11 mouse cellular contexts compared by ENCODE assay signal in the genomic region with DNA sequence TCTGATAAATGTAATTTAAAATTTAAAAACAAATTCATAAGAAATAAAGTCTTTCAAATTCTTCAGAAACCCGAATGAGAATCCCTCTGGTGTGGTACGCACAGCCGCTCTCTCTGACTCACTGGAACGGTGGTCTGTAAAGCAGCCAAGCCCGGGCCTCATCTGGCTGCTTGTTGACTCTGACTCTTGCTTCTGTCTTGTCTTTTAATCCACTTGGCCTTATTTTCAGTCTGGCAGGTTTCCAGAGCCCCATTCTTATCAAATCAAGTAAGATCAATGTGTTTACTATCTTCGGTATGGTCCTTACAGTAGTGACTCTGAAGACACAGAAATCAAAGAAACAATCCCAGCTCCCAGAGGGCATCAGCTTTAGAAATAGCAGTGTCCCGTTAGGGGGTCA. TPM values are rescaled to one million over a fixed set of nuclear protein-coding genes. Genes with fewer than 3 reads are reported as not detected.
DNase-seq lines count a peak whose midpoint lies in the region; ATAC-seq and TF ChIP-seq lines count a peak whose summit lies in the region.
"Had no signal": no experiment of that assay in that cellular context is flagged by ENCODE, and none has a peak within 500 bp of the region (broad histone marks: within the 10 kb centered on the region; RNA-seq: fewer than 3 reads in every experiment).

No protein-coding gene starts in this region.

- WGBS in spleen, adult 2 months = 70% methylated on average over 7 of the region's 7 CpGs
- 7% methylated on average over 7 of the region's 7 CpGs for WGBS in forebrain, embryonic 13.5 days

- H3K27ac ChIP-seq in spleen, adult 2 months (ENCODE audit: insufficient read depth, low read length) = peak overlapping the region; percentile 37; the same call in 1 of the 2 replicates
- H3K27ac ChIP-seq in brown adipose tissue, adult 24 weeks (replicated peaks; ENCODE audit: low read depth, low read length) = no peak overlapping the region
- H3K27ac ChIP-seq in forebrain, embryonic 13.5 days = no peak overlapping the region
- H3K27ac ChIP-seq: left cerebral cortex, adult 2 months; stomach, embryonic 15.5 days had no signal

- ATAC-seq in forebrain, embryonic 13.5 days = no peak

- DNase-seq in heart, adult 11 months = peak; percentile 86
- no peak for DNase-seq in heart, postnatal 4 days
- DNase-seq in spleen, adult 2 months (ENCODE audit: low read depth in 1 of 2, low spot score in 2 of 2) = no peak
- DNase-seq in spleen, postnatal 36 days (ENCODE audit: low spot score in 2 of 2) = no peak
- no peak for DNase-seq in frontal cortex, postnatal 14 days (ENCODE audit: low spot score in 2 of 2)
- DNase-seq: kidney, postnatal 10 days; right cerebral cortex, adult 18-20 months had no signal

- H3K4me1 ChIP-seq in spleen, adult 2 months (ENCODE audit: control insufficient read depth, insufficient read depth, insufficient read length) = peaks cover 11% of the 10 kb centered on the region; the same call in 1 of the 2 replicates
- peaks cover 4% of the 10 kb centered on the region; the same call in 1 of the 2 replicates for H3K4me1 ChIP-seq in brown adipose tissue, adult 24 weeks (ENCODE audit: control insufficient read depth, insufficient read depth, insufficient read length, low read length)
- H3K4me1 ChIP-seq in forebrain, embryonic 13.5 days = peaks cover 25% of the 10 kb centered on the region

- no peak overlapping the region for H3K4me2 ChIP-seq in forebrain, embryonic 13.5 days

- H3K9ac ChIP-seq in forebrain, embryonic 13.5 days = no peak overlapping the region
- H3K9ac ChIP-seq: stomach, embryonic 15.5 days had no signal

- no peaks in the 10 kb centered on the region for H3K27me3 ChIP-seq in spleen, adult 2 months (ENCODE audit: control insufficient read depth, insufficient read depth, low read length)
- H3K27me3 ChIP-seq in forebrain, embryonic 13.5 days = peaks cover 68% of the 10 kb centered on the region

- no peaks in the 10 kb centered on the region for H3K9me3 ChIP-seq in forebrain, embryonic 13.5 days (replicated peaks)
- H3K9me3 ChIP-seq: stomach, embryonic 15.5 days had no signal

- no peak for TF ChIP-seq CTCF in spleen, adult 2 months (IDR thresholded peaks at IDR 0.05; ENCODE audit: extremely low read depth, insufficient read depth, insufficient read length, insufficient replicate concordance)

- no peaks in the 10 kb centered on the region for H3K36me3 ChIP-seq in spleen, adult 2 months (ENCODE audit: control insufficient read depth, insufficient read depth, low read length)
- no peaks in the 10 kb centered on the region for H3K36me3 ChIP-seq in forebrain, embryonic 13.5 days (ENCODE audit: poor library complexity, severe bottlenecking)
- H3K36me3 ChIP-seq: stomach, embryonic 15.5 days had no signal

- no peak overlapping the region for H3K4me3 ChIP-seq in spleen, adult 2 months (ENCODE audit: extremely low read depth, insufficient read depth, insufficient read length)
- H3K4me3 ChIP-seq in brown adipose tissue, adult 24 weeks (ENCODE audit: insufficient read depth, low read depth, low read length) = peak overlapping the region; percentile 87; the same call in 1 of the 2 replicates
- no peak overlapping the region for H3K4me3 ChIP-seq in forebrain, embryonic 13.5 days
- H3K4me3 ChIP-seq: left cerebral cortex, adult 2 months had no signal

- no peak for TF ChIP-seq POLR2A in spleen, adult 2 months (IDR thresholded peaks at IDR 0.05; ENCODE audit: low read depth, low read length)

RNA-seq across cellular contexts. Expression of gene Zc3hav1, which starts 1.5 kb away (rescaled TPM):
- 10 to 100 TPM; 20.5 to 21.6 TPM for total RNA-seq in heart, postnatal 4 days (2021)
- 40.7 and 46.4 TPM in 2 replicates for polyA plus RNA-seq in spleen, adult 2 months (2012; rRNA removed)
- polyA plus RNA-seq in brown adipose tissue, adult 24 weeks (2012; ENCODE audit: insufficient read depth, insufficient read length, missing spikeins) = 10.5 and 10.6 TPM in 2 replicates
- polyA plus RNA-seq in forebrain, embryonic 13.5 days (2015; fragmentation: Nextera tagmentation; extraction: Ambion mirVana) = 0.75 and 1.0 TPM in 2 replicates

RNA-seq across cellular contexts. Expression of gene Ttc26, which starts 25.4 kb away (rescaled TPM):
- total RNA-seq in heart, postnatal 4 days (2021) = 1 to 10 TPM; 2.8 to 4.1 TPM
- 0.12 and 0.22 TPM in 2 replicates for polyA plus RNA-seq in spleen, adult 2 months (2012; rRNA removed)
- polyA plus RNA-seq in brown adipose tissue, adult 24 weeks (2012; ENCODE audit: insufficient read depth, insufficient read length, missing spikeins) = 1.7 and 2.9 TPM in 2 replicates
- polyA plus RNA-seq in forebrain, embryonic 13.5 days (2015; fragmentation: Nextera tagmentation; extraction: Ambion mirVana) = 9.5 and 9.7 TPM in 2 replicates

RNA-seq across cellular contexts. Expression of gene Zc3hav1l, which starts 56.8 kb away (rescaled TPM):
- 10 to 100 TPM; 10.2 to 10.4 TPM for total RNA-seq in heart, postnatal 4 days (2021)
- 1.4 and 1.5 TPM in 2 replicates for polyA plus RNA-seq in spleen, adult 2 months (2012; rRNA removed)
- polyA plus RNA-seq in brown adipose tissue, adult 24 weeks (2012; ENCODE audit: insufficient read depth, insufficient read length, missing spikeins) = 0.28 and 0.63 TPM in 2 replicates
- 8.2 and 8.7 TPM in 2 replicates for polyA plus RNA-seq in forebrain, embryonic 13.5 days (2015; fragmentation: Nextera tagmentation; extraction: Ambion mirVana)
